In genomic region chr11:16260764-16261578, GRCm38 (mm10) we compare ENCODE assay signal across 8 mouse cellular contexts. TPM values are rescaled to one million over a fixed set of nuclear protein-coding genes. Genes with fewer than 3 reads are reported as not detected.
DNase-seq lines count a peak whose midpoint lies in the region; ATAC-seq and TF ChIP-seq lines count a peak whose summit lies in the region.

No protein-coding gene starts in this region.

- H3K27me3 ChIP-seq in hindbrain, postnatal 0 days (ENCODE audit: insufficient read depth, low read length), result no peaks in the 10 kb centered on the region

- H3K4me1 ChIP-seq in hindbrain, postnatal 0 days (ENCODE audit: insufficient read depth, low read length), result 0 out of 2 replicates have a peak, but pooled peaks cover 3% of the 10 kb centered on the region

- under 1% methylated on average over 40 of the region's 40 CpGs for WGBS in hindbrain, postnatal 0 days

- peak; percentile 68 for DNase-seq in adrenal gland, postnatal 10 days
- DNase-seq in cerebellum, postnatal 14 days, result peak; percentile 84 to 89
- DNase-seq in frontal cortex, postnatal 25 days (ENCODE audit: low spot score in 2 of 2), result peak; percentile 68 to 72
- DNase-seq in hindbrain, postnatal 0 days (ENCODE audit: low spot score), result peak; percentile 92
- DNase-seq in left cerebral cortex, adult 18-20 months (ENCODE audit: low spot score in 2 of 2), result peak; percentile 75 to 84
- DNase-seq in lung, postnatal 36 days, result peak; percentile 48
- DNase-seq in right cerebral cortex, postnatal 14 days, result peak; percentile 78

- peak; percentile 85 for ATAC-seq in hindbrain, postnatal 0 days
- ATAC-seq in erythroid progenitor cell, adult 5-6 weeks (replicated peaks; ENCODE audit: low FRiP score, poor library complexity, severe bottlenecking), result no peak

- H3K4me2 ChIP-seq in hindbrain, postnatal 0 days (ENCODE audit: low read depth, low read length), result peak overlapping the region; percentile 77

- peak overlapping the region; percentile 59 for H3K9ac ChIP-seq in hindbrain, postnatal 0 days (replicated peaks; ENCODE audit: low read length)

- no peaks in the 10 kb centered on the region for H3K9me3 ChIP-seq in hindbrain, postnatal 0 days (ENCODE audit: low read length)

- H3K27ac ChIP-seq in hindbrain, postnatal 0 days, result peak overlapping the region; percentile 56

- TF ChIP-seq CTCF in hindbrain, postnatal 0 days (IDR thresholded peaks at IDR 0.05; ENCODE audit: low read depth), result peak; percentile 87

- H3K36me3 ChIP-seq in hindbrain, postnatal 0 days (ENCODE audit: insufficient read depth, low read length), result no peaks in the 10 kb centered on the region

- H3K4me3 ChIP-seq in hindbrain, postnatal 0 days (ENCODE audit: low read length), result peak overlapping the region; percentile 69

RNA-seq across cellular contexts. Expression of gene Vstm2a, which starts 3.4 kb away (rescaled TPM):
- total RNA-seq in adrenal gland, postnatal 10 days (2021), result 1 to 10 TPM in 1 of 2 experiments, under 1 TPM in 1; 0.21 to 1.1 TPM
- total RNA-seq in hindbrain, postnatal 0 days (2014; rRNA removed), result 119 and 121 TPM in 2 replicates
- polyA plus RNA-seq in hindbrain, postnatal 0 days (2015; fragmentation: Nextera tagmentation; extraction: Ambion mirVana), result 103 and 108 TPM in 2 replicates
- 100 to 1,000 TPM; 129 to 141 TPM for total RNA-seq in left cerebral cortex, adult 18-20 months (2021)
- not detected in 2 replicates for total RNA-seq in erythroid progenitor cell, adult 5-6 weeks (2015; ENCODE audit: low replicate concordance)
- total RNA-seq in erythroid progenitor cell, adult 5-6 weeks (2017; ENCODE audit: low replicate concordance), result not detected in 2 replicates

Comparison
In these comparisons a context has a peak if more than half of its experiments do, and no peak if none do; other contexts are left out.
1. RNA of gene Vstm2a, which starts 3.4 kb away (total RNA-seq): 129 to 141 TPM in left cerebral cortex, adult 18-20 months and 119 to 121 TPM in hindbrain, postnatal 0 days; 0.21 to 1.1 TPM in adrenal gland, postnatal 10 days and not detected in erythroid progenitor cell, adult 5-6 weeks; every median in the first group is over 10 times any median in the second.
2. Peak in every context shown above with its lines, with median percentiles within 50 percentile points of each other: DNase-seq.